Mouse (Mus musculus): ENCODE measurements around the gene Rrn3. TPM values are rescaled to one million over a fixed set of nuclear protein-coding genes. Genes with fewer than 3 reads are reported as not detected.
"Not testable (repeated sequence)": the region's sequence is repeated elsewhere in the genome, so short reads cannot be mapped to it uniquely, and the experiment has no call there.

Gene Rrn3
- polyA plus RNA-seq, 2 experiments: 24.2 to 43.1 TPM

DNA sequence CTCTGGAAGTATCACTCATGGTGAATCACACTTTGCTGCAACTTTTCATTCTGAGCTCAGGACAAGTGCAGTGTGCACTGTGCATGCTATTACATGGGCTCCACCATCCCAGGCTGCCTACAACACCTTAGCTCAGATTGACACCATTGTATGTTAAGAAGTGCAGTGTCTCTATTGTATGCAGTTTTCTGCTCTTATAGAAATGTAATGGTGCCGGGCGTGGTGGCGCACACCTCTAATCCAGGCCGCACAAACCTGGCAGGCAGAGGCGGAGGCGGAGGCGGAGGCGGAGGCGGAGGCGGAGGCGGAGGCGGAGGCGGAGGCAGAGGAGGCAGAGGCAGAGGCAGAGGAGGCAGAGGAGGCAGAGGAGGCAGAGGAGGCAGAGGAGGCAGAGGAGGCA, 29.9 kb upstream of the Rrn3 start:
- ATAC-seq (ENCODE audit: low FRiP score, low read depth): no peak
- Histone ChIP-seq H3K9ac (ENCODE audit: low read depth, low read length, severe bottlenecking) (no peak overlapping the region), H3K9me3 (ENCODE audit: control insufficient read depth, low read length) (no peaks in the 10 kb centered on the region), H3K4me3 (replicated peaks; ENCODE audit: low read length) (no peak overlapping the region), H3K4me1 (ENCODE audit: control insufficient read depth, insufficient read depth, low read length) (no peaks in the 10 kb centered on the region), H3K27me3 (ENCODE audit: control insufficient read depth, insufficient read depth, low read length) (no peaks in the 10 kb centered on the region), H3K4me2 (replicated peaks; ENCODE audit: low read depth, low read length, severe bottlenecking) (no peak overlapping the region), H3K27ac (replicated peaks; ENCODE audit: low read depth, low read length) (no peak overlapping the region), H3K36me3 (ENCODE audit: control insufficient read depth, insufficient read depth, low read length) (no peaks in the 10 kb centered on the region)
- WGBS: 91% methylated on average over 13 of the region's 13 CpGs
- no peak for DNase-seq (ENCODE audit: low spot score)
- no peak for TF ChIP-seq POLR2A (IDR thresholded peaks at IDR 0.05; ENCODE audit: borderline replicate concordance, extremely low read depth, insufficient read depth, insufficient read length)

DNA sequence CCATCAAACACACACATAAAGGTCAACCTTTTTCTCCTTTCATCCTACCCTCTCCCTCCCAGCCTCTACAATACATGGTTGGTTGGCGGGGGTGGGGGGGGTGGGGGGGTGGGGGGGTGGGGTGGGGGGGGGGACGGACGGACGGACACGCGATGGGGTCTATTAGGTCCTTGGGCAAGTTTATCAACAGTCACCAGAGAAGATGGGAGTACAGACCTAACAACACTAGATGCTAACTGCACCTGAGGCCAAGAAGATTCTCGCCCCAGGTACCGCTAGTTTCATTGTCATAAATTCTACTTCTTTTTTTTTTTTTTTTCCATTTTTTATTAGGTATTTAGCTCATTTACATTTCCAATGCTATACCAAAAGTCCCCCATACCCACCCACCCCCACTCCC, 26.5 kb upstream of the Rrn3 start:
- ATAC-seq (ENCODE audit: low FRiP score, low read depth): no peak
- H3K27ac ChIP-seq (replicated peaks; ENCODE audit: low read depth, low read length): no peak overlapping the region
- H3K9me3 ChIP-seq (ENCODE audit: control insufficient read depth, low read length): no peaks in the 10 kb centered on the region
- peak overlapping the region; percentile 92 for H3K4me2 ChIP-seq (replicated peaks; ENCODE audit: low read depth, low read length, severe bottlenecking)
- WGBS: 79% methylated on average over 8 of the region's 8 CpGs
- H3K4me3 ChIP-seq (replicated peaks; ENCODE audit: low read length): peak overlapping the region; percentile 58
- DNase-seq (ENCODE audit: low spot score): no peak
- no peaks in the 10 kb centered on the region for H3K4me1 ChIP-seq (ENCODE audit: control insufficient read depth, insufficient read depth, low read length)
- no peaks in the 10 kb centered on the region for H3K36me3 ChIP-seq (ENCODE audit: control insufficient read depth, insufficient read depth, low read length)
- H3K9ac ChIP-seq (ENCODE audit: low read depth, low read length, severe bottlenecking): no peak overlapping the region
- TF ChIP-seq POLR2A (IDR thresholded peaks at IDR 0.05; ENCODE audit: borderline replicate concordance, extremely low read depth, insufficient read depth, insufficient read length): no peak
- no peaks in the 10 kb centered on the region for H3K27me3 ChIP-seq (ENCODE audit: control insufficient read depth, insufficient read depth, low read length)

DNA sequence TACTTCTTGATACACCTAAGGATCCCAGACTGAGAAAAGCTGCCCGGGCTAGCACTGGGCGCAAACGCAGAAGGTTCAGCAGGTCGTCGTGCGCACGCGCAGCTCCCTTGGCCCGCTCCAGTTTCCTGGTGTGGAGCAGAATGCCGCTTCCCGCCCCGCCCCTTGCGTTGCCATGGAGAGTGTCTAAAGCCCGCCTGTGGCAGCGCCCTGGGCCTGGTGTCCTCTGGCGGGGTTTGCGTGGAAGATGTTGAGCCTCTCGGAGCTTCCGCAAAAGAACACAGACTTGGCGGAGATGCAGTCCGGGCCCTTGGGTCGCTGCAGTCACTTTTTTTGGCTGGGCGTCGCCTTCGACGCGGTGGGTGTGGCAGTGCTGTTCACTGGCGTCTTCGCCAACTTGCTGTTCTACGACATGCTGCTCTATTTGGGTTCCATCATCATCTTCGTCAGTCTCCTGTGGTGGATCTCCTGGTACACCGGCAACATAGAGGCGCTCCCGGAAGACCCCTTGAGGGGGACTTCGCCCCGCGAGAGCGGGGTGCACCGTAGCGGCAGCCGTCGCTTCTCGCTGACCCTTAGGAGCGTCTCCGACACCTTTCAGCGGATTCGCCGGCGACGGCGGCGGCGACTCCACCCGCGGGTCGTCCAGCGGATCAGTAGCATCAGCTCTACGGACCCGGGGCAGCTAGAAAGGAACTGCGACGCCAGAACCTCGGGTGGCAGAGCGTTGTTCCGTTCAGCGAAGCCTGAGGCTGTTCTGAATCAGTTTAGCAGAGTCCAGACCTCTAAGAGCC, 25.9 kb upstream of the Rrn3 start:
- Histone ChIP-seq H3K27me3 (ENCODE audit: control insufficient read depth, insufficient read depth, low read length) (no peaks in the 10 kb centered on the region), H3K9me3 (ENCODE audit: control insufficient read depth, low read length) (no peaks in the 10 kb centered on the region), H3K4me2 (replicated peaks; ENCODE audit: low read depth, low read length, severe bottlenecking) (peak overlapping the region; percentile 92), H3K9ac (ENCODE audit: low read depth, low read length, severe bottlenecking) (peak overlapping the region; percentile 59), H3K4me1 (ENCODE audit: control insufficient read depth, insufficient read depth, low read length) (no peaks in the 10 kb centered on the region), H3K4me3 (replicated peaks; ENCODE audit: low read length) (peak overlapping the region; percentile 58), H3K27ac (replicated peaks; ENCODE audit: low read depth, low read length) (no peak overlapping the region), H3K36me3 (ENCODE audit: control insufficient read depth, insufficient read depth, low read length) (no peaks in the 10 kb centered on the region)
- under 1% methylated on average over 65 of the region's 65 CpGs for WGBS
- TF ChIP-seq POLR2A (IDR thresholded peaks at IDR 0.05; ENCODE audit: borderline replicate concordance, extremely low read depth, insufficient read depth, insufficient read length): no peak
- ATAC-seq (ENCODE audit: low FRiP score, low read depth) (peak; percentile 96), DNase-seq (ENCODE audit: low spot score) (peak; percentile 96)

DNA sequence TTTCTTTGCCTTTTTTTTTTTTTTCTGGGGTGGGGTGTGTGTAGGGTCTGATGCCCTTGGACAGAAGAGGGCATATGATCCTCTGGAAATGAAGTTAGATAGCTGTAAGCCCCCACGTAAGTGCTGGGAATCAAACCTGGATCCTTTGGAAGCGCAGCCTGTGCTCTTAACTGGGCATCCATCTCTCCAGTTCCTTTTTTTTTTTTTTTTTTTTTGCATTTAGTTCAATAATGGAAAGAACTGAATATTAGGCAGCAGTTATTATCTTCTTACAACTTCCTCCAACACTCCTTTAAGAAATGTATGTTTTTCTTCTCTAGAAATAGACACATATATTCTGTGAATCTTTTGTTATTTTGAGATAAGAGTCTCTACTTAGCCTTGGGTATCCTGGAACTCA, 22.7 kb upstream of the Rrn3 start:
- DNase-seq (ENCODE audit: low spot score) (no peak), ATAC-seq (ENCODE audit: low FRiP score, low read depth) (no peak)
- Histone ChIP-seq H3K4me1 (ENCODE audit: control insufficient read depth, insufficient read depth, low read length) (no peaks in the 10 kb centered on the region), H3K9ac (ENCODE audit: low read depth, low read length, severe bottlenecking) (no peak overlapping the region), H3K9me3 (ENCODE audit: control insufficient read depth, low read length) (no peaks in the 10 kb centered on the region), H3K27me3 (ENCODE audit: control insufficient read depth, insufficient read depth, low read length) (no peaks in the 10 kb centered on the region), H3K36me3 (ENCODE audit: control insufficient read depth, insufficient read depth, low read length) (no peaks in the 10 kb centered on the region), H3K4me3 (replicated peaks; ENCODE audit: low read length) (no peak overlapping the region), H3K27ac (replicated peaks; ENCODE audit: low read depth, low read length) (no peak overlapping the region), H3K4me2 (replicated peaks; ENCODE audit: low read depth, low read length, severe bottlenecking) (no peak overlapping the region)
- 87% methylated on average over 2 of the region's 2 CpGs for WGBS
- TF ChIP-seq POLR2A (IDR thresholded peaks at IDR 0.05; ENCODE audit: borderline replicate concordance, extremely low read depth, insufficient read depth, insufficient read length): no peak

DNA sequence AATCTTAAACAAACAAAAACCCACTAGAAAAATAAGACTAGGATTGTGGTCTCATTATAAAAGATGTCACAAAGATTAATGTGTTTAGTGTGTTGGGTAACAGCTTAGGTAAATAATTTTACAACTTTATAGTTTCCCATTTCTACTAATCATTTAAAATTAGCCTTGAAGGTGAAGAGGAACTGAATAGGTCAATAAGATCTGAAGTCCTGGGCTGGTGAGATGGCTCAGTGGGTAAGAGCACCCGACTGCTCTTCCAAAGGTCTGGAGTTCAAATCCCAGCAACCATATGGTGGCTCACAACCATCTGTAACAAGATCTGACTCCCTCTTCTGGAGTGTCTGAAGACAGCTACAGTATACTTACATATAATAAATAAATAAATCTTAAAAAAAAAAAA, 17.7 kb upstream of the Rrn3 start:
- not testable (repeated sequence) for H3K4me2 ChIP-seq (replicated peaks; ENCODE audit: low read depth, low read length, severe bottlenecking); H3K36me3 ChIP-seq (ENCODE audit: control insufficient read depth, insufficient read depth, low read length); DNase-seq (ENCODE audit: low spot score); ATAC-seq (ENCODE audit: low FRiP score, low read depth); H3K9ac ChIP-seq (ENCODE audit: low read depth, low read length, severe bottlenecking); H3K4me1 ChIP-seq (ENCODE audit: control insufficient read depth, insufficient read depth, low read length); H3K27ac ChIP-seq (replicated peaks; ENCODE audit: low read depth, low read length); H3K27me3 ChIP-seq (ENCODE audit: control insufficient read depth, insufficient read depth, low read length); H3K4me3 ChIP-seq (replicated peaks; ENCODE audit: low read length); H3K9me3 ChIP-seq (ENCODE audit: control insufficient read depth, low read length)
- WGBS: 100% methylated on average over 1 of the region's 1 CpGs

All from limb, embryonic 14.5 days (tissue).